Mouse (Mus musculus) megakaryocyte, embryonic 14.5 days (primary cell): ENCODE results near the gene Gm10401.

Experiments used
- FLI1 ChIP-seq: IDR thresholded peaks from 2 replicates; pipeline ENCODE4 v1.6.1; 2012; ENCODE audit warnings: low read length, inconsistent platforms, mixed read lengths
- GATA1 ChIP-seq: IDR thresholded peaks from 3 replicates; pipeline ENCODE4 v1.6.1; 2012; ENCODE audit warnings: mixed read lengths, low read length, inconsistent platforms, borderline replicate concordance

- TF ChIP-seq GATA1: no peak
- TF ChIP-seq FLI1: no peak
Observed at GRCm38 (mm10) chr5:115132465-115132864, 34.4 kb upstream of the Gm10401 start.
